Mouse (Mus musculus): ENCODE data around the gene Olfr695. TPM values are rescaled to one million over a fixed set of nuclear protein-coding genes. Genes with fewer than 3 reads are reported as not detected.
"Not testable (repeated sequence)": the region's sequence is repeated elsewhere in the genome, so short reads cannot be mapped to it uniquely, and the experiment has no call there.

The Olfr695 gene
- total and polyA plus RNA-seq, 3 experiments = not detected

DNA sequence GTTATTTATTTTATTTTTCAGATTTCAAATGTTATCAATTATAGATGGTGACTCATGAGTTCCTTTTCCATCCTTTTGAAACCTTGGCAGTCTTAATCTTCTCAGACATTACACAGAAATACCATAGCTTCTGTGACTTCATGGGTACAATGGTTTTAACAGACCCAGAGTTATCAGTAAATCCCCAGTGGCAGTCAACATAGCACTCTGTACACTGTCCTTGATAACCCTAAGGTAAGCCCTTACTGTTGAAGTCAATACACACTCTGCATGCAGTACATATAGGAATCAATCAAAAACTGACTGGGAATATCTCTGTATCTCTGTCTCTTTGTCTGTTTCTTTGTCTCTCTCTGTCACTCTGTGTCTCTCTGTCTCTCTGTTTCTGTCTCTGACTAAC, 20.8 kb upstream of the Olfr695 start:
- TF ChIP-seq TBP (IDR thresholded peaks at IDR 0.05; ENCODE audit: low read depth, low read length) (no peak), ZC3H11A (IDR thresholded peaks at IDR 0.05; ENCODE audit: low read depth, low read length) (no peak), MYB (IDR thresholded peaks at IDR 0.05; ENCODE audit: low read depth, low read length) (no peak), JUND (IDR thresholded peaks at IDR 0.05; ENCODE audit: low read depth, low read length) (no peak), ZKSCAN1 (IDR thresholded peaks at IDR 0.05; ENCODE audit: low read depth, low read length) (no peak), MXI1 (IDR thresholded peaks at IDR 0.05; ENCODE audit: low read depth, low read length) (no peak), CTCF (IDR thresholded peaks at IDR 0.05 in 2 of 3, conservative IDR thresholded peaks at IDR 0.05 in 1 of 3; ENCODE audit: control insufficient read depth in 1 of 3, insufficient read depth in 1 of 3, low read depth in 2 of 3, low read length in 3 of 3, poor library complexity in 1 of 3, severe bottlenecking in 1 of 3) (no peak), MAZ (IDR thresholded peaks at IDR 0.05; ENCODE audit: low read depth, low read length) (no peak), TAL1 (IDR thresholded peaks at IDR 0.05; ENCODE audit: low read length) (no peak), ZNF384 (IDR thresholded peaks at IDR 0.05; ENCODE audit: low read depth, low read length) (no peak), HCFC1 (IDR thresholded peaks at IDR 0.05; ENCODE audit: low read depth, low read length) (no peak), POLR2AphosphoS2 (IDR thresholded peaks at IDR 0.05; ENCODE audit: low read length) (no peak), SIN3A (IDR thresholded peaks at IDR 0.05; ENCODE audit: low read length) (no peak), NRF1 (IDR thresholded peaks at IDR 0.05; ENCODE audit: insufficient read depth, low read depth, low read length, poor library complexity, severe bottlenecking) (no peak)
- Histone ChIP-seq H3K79me2 (ENCODE audit: control insufficient read depth, insufficient read depth, low read length, poor library complexity) (no peaks in the 10 kb centered on the region), H3K36me3 (ENCODE audit: control insufficient read depth in 1 of 2, insufficient read depth in 2 of 2, low read length in 2 of 2) (no peaks in the 10 kb centered on the region), H3K27me3 (ENCODE audit: control insufficient read depth in 1 of 2, insufficient read depth in 2 of 2, low read length in 2 of 2) (no peaks in the 10 kb centered on the region), H3K27ac (ENCODE audit: control insufficient read depth, low read depth, low read length) (no peak overlapping the region), H3K4me1 (ENCODE audit: control insufficient read depth in 1 of 2, insufficient read depth in 2 of 2, low read length in 2 of 2) (no peaks in the 10 kb centered on the region), H3K9ac (ENCODE audit: control insufficient read depth, low read depth, low read length, poor library complexity, severe bottlenecking) (no peak overlapping the region), H3K4me3 (ENCODE audit: control insufficient read depth in 1 of 2, insufficient read depth in 1 of 2, low read depth in 2 of 2, low read length in 2 of 2) (no peak overlapping the region), H3K9me3 (replicated peaks; ENCODE audit: insufficient read depth, low read length) (no peaks in the 10 kb centered on the region)
- DNase-seq (ENCODE audit: low read depth, low spot score) = no peak

GRCm38 (mm10) chr7:106733717-106734116, 17.5 kb upstream of the Olfr695 start:
- TF ChIP-seq GATA1 (IDR thresholded peaks at IDR 0.05; ENCODE audit: low read depth, low read length) (no peak), MYB (IDR thresholded peaks at IDR 0.05; ENCODE audit: low read depth, low read length) (no peak), TAL1 (IDR thresholded peaks at IDR 0.05; ENCODE audit: low read length) (no peak), MAX (IDR thresholded peaks at IDR 0.05; ENCODE audit: low read length) (no peak), KAT2A (conservative IDR thresholded peaks at IDR 0.05; ENCODE audit: low read depth, low read length) (no peak), CTCF (IDR thresholded peaks at IDR 0.05 in 2 of 3, conservative IDR thresholded peaks at IDR 0.05 in 1 of 3; ENCODE audit: control insufficient read depth in 1 of 3, insufficient read depth in 1 of 3, low read depth in 2 of 3, low read length in 3 of 3, poor library complexity in 1 of 3, severe bottlenecking in 1 of 3) (no peak), NRF1 (IDR thresholded peaks at IDR 0.05; ENCODE audit: insufficient read depth, low read depth, low read length, poor library complexity, severe bottlenecking) (no peak), ZNF384 (IDR thresholded peaks at IDR 0.05; ENCODE audit: low read depth, low read length) (no peak), USF2 (IDR thresholded peaks at IDR 0.05; ENCODE audit: borderline replicate concordance in 1 of 2, insufficient read depth in 1 of 2, low read depth in 1 of 2, low read length in 2 of 2) (no peak), POLR2AphosphoS2 (IDR thresholded peaks at IDR 0.05; ENCODE audit: low read length) (no peak), ZKSCAN1 (IDR thresholded peaks at IDR 0.05; ENCODE audit: low read depth, low read length) (no peak), MXI1 (IDR thresholded peaks at IDR 0.05; ENCODE audit: low read depth, low read length) (no peak), RAD21 (IDR thresholded peaks at IDR 0.05; ENCODE audit: low read depth, low read length) (no peak), ELF1 (IDR thresholded peaks at IDR 0.05; ENCODE audit: low read depth, low read length) (no peak), ZC3H11A (IDR thresholded peaks at IDR 0.05; ENCODE audit: low read depth, low read length) (no peak)
- Histone ChIP-seq H3K27me3 (ENCODE audit: control insufficient read depth in 1 of 2, insufficient read depth in 2 of 2, low read length in 2 of 2) (no peaks in the 10 kb centered on the region), H3K4me1 (ENCODE audit: control insufficient read depth in 1 of 2, insufficient read depth in 2 of 2, low read length in 2 of 2) (no peaks in the 10 kb centered on the region), H3K9ac (ENCODE audit: control insufficient read depth, low read depth, low read length, poor library complexity, severe bottlenecking) (no peak overlapping the region), H3K9me3 (replicated peaks; ENCODE audit: insufficient read depth, low read length) (no peaks in the 10 kb centered on the region), H3K4me3 (ENCODE audit: control insufficient read depth in 1 of 2, insufficient read depth in 1 of 2, low read depth in 2 of 2, low read length in 2 of 2) (no peak overlapping the region), H3K36me3 (ENCODE audit: control insufficient read depth in 1 of 2, insufficient read depth in 2 of 2, low read length in 2 of 2) (no peaks in the 10 kb centered on the region), H3K27ac (ENCODE audit: control insufficient read depth, low read depth, low read length) (no peak overlapping the region), H3K79me2 (ENCODE audit: control insufficient read depth, insufficient read depth, low read length, poor library complexity) (no peaks in the 10 kb centered on the region)
- DNase-seq (ENCODE audit: low read depth, low spot score) = no peak

GRCm38 (mm10) chr7:106725654-106726053, 9.5 kb upstream of the Olfr695 start:
- H3K27ac ChIP-seq (ENCODE audit: control insufficient read depth, low read depth, low read length); H3K27me3 ChIP-seq (ENCODE audit: control insufficient read depth in 1 of 2, insufficient read depth in 2 of 2, low read length in 2 of 2); H3K9me3 ChIP-seq (replicated peaks; ENCODE audit: insufficient read depth, low read length); H3K9ac ChIP-seq (ENCODE audit: control insufficient read depth, low read depth, low read length, poor library complexity, severe bottlenecking); H3K4me1 ChIP-seq (ENCODE audit: control insufficient read depth in 1 of 2, insufficient read depth in 2 of 2, low read length in 2 of 2); H3K79me2 ChIP-seq (ENCODE audit: control insufficient read depth, insufficient read depth, low read length, poor library complexity); H3K4me3 ChIP-seq (ENCODE audit: control insufficient read depth in 1 of 2, insufficient read depth in 1 of 2, low read depth in 2 of 2, low read length in 2 of 2); DNase-seq (ENCODE audit: low read depth, low spot score); H3K36me3 ChIP-seq (ENCODE audit: control insufficient read depth in 1 of 2, insufficient read depth in 2 of 2, low read length in 2 of 2): not testable (repeated sequence)

Data from MEL (cell line).